Mouse (Mus musculus) lung, embryonic 14.5 days (tissue): Measurements from ENCODE around the gene Dnah17. TPM values are rescaled to one million over a fixed set of nuclear protein-coding genes. Genes with fewer than 3 reads are reported as not detected.

Experiments
- ATAC-seq: fragments of 200-750 bp; cut with Nextera tagmentation; 2 replicates; pipeline ENCODE4 v1.8.0; 2017; ENCODE audit warnings: mild to moderate bottlenecking, moderate TSS enrichment, moderate library complexity; ENCODE audit not compliant: insufficient read depth
- DNase-seq: peaks from one replicate; pipeline ENCODE4 v3.0.0-alpha.2; 2015
- H3K27ac ChIP-seq: fragments of 300-500 bp; sonication (generic); 2 replicates; pipeline ENCODE4 v1.5.1; 2014; ENCODE audit warnings: low read depth, mild to moderate bottlenecking, moderate library complexity
- H3K27me3 ChIP-seq: fragments of 300-500 bp; sonication (generic); 2 replicates; pipeline ENCODE4 v1.6.1; 2014; ENCODE audit warnings: low read length, control low read depth; ENCODE audit not compliant: insufficient read depth
- H3K36me3 ChIP-seq: fragments of 300-500 bp; sonication (generic); 2 replicates; pipeline ENCODE4 v1.6.1; 2014; ENCODE audit warnings: control low read depth; ENCODE audit not compliant: insufficient read depth
- H3K4me1 ChIP-seq: fragments of 300-500 bp; sonication (generic); 2 replicates; pipeline ENCODE4 v1.6.1; 2014; ENCODE audit warnings: antibody characterized with exemption, control low read depth; ENCODE audit not compliant: insufficient read depth
- H3K4me2 ChIP-seq: fragments of 300-500 bp; sonication (generic); 2 replicates; pipeline ENCODE4 v1.6.1; 2014; ENCODE audit warnings: mild to moderate bottlenecking
- H3K4me3 ChIP-seq: fragments of 300-500 bp; sonication (generic); 2 replicates; pipeline ENCODE4 v1.5.1; 2014; ENCODE audit warnings: low read depth, low read length
- H3K9ac ChIP-seq: fragments of 300-500 bp; sonication (generic); 2 replicates; pipeline ENCODE4 v1.6.1; 2014
- H3K9me3 ChIP-seq: fragments of 300-500 bp; sonication (generic); 2 replicates; pipeline ENCODE4 v1.6.1; 2016; ENCODE audit warnings: low read depth, low read length, control low read depth
- CTCF ChIP-seq: IDR thresholded peaks from 2 replicates; pipeline ENCODE4 v1.5.1; 2016; ENCODE audit warnings: antibody characterized with exemption, low read depth
- WGBS: fragments of 180-500 bp; shearing (Covaris S2); extraction: QIAGEN DNeasy Blood & Tissue Kit; methylation state at CpG from one replicate; pipeline ENCODE4 v1.1.7; 2014; 5-methylcytosine and 5-hydroxymethylcytosine counted together
- polyA plus RNA-seq: library from polyadenylated mRNA; unstranded; fragments of >200 nt; fragmentation: Nextera tagmentation; extraction: Ambion mirVana; gene quantifications from 2 replicates; pipeline ENCODE4 v1.2.1, GENCODE M21; 2014

Gene Dnah17
- polyA plus RNA-seq, 1 experiment from 2014 or later, result 0.29 TPM

GRCm38 (mm10) chr11:118165681-118166080 is 35.2 kb upstream of the Dnah17 start:
- TF ChIP-seq CTCF, result peak; percentile 28; the same call in 1 of the 2 replicates
- H3K27ac ChIP-seq, result peak overlapping the region; percentile 46; the same call in 1 of the 2 replicates
- H3K4me1 ChIP-seq, result no peaks in the 10 kb centered on the region
- H3K9me3 ChIP-seq, result no peaks in the 10 kb centered on the region
- H3K4me3 ChIP-seq, result no peak overlapping the region
- no peak overlapping the region for H3K9ac ChIP-seq
- DNase-seq (peak; percentile 56), ATAC-seq (no peak)
- no peak overlapping the region for H3K4me2 ChIP-seq
- peaks cover 52% of the 10 kb centered on the region for H3K36me3 ChIP-seq
- 44% methylated on average over 11 of the region's 11 CpGs for WGBS
- no peaks in the 10 kb centered on the region for H3K27me3 ChIP-seq

- 65% methylated on average over 8 of the region's 8 CpGs for WGBS
- Histone ChIP-seq H3K4me3 (no peak overlapping the region), H3K4me1 (no peaks in the 10 kb centered on the region), H3K4me2 (no peak overlapping the region), H3K9me3 (no peaks in the 10 kb centered on the region), H3K9ac (no peak overlapping the region), H3K27ac (no peak overlapping the region), H3K36me3 (peaks cover 51% of the 10 kb centered on the region), H3K27me3 (no peaks in the 10 kb centered on the region)
- ATAC-seq, result no peak
- no peak for DNase-seq
- no peak for TF ChIP-seq CTCF
Measured at GRCm38 (mm10) chr11:118164566-118164965, 34.1 kb upstream of the Dnah17 start.

GRCm38 (mm10) chr11:118162245-118162644 is 31.8 kb upstream of the Dnah17 start:
- Histone ChIP-seq H3K36me3 (peaks cover 31% of the 10 kb centered on the region), H3K4me2 (no peak overlapping the region), H3K9ac (no peak overlapping the region), H3K4me1 (no peaks in the 10 kb centered on the region), H3K27me3 (no peaks in the 10 kb centered on the region), H3K4me3 (no peak overlapping the region), H3K9me3 (no peaks in the 10 kb centered on the region), H3K27ac (no peak overlapping the region)
- WGBS, result 48% methylated on average over 10 of the region's 10 CpGs
- peak; percentile 51 for DNase-seq
- ATAC-seq, result no peak
- no peak for TF ChIP-seq CTCF

DNA sequence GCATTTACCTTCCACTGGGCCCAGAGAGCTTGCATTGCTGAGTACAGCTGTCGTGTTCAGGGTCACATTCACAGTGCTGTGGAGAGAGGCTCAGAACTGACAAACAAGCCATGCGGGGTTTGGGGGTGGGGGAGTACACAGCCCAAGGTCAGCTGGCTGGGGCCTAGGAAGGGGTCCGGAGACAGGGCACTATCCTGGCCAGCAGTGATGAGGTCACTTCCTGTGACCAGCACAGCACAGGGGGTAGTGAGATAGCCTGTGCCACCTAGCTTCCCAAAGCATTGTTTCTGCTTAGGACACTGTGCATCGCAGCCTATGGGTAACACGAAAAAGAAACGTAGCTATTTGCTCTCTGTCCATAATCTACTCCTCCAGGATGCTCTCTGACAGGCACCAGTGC is 30.8 kb upstream of the Dnah17 start:
- no peak overlapping the region for H3K9ac ChIP-seq
- H3K27me3 ChIP-seq, result no peaks in the 10 kb centered on the region
- DNase-seq (no peak), ATAC-seq (no peak)
- H3K4me2 ChIP-seq, result no peak overlapping the region
- H3K9me3 ChIP-seq, result no peaks in the 10 kb centered on the region
- no peak for TF ChIP-seq CTCF
- no peak overlapping the region for H3K27ac ChIP-seq
- 58% methylated on average over 6 of the region's 6 CpGs for WGBS
- H3K36me3 ChIP-seq, result peaks cover 22% of the 10 kb centered on the region; the same call in 1 of the 2 replicates
- H3K4me3 ChIP-seq, result no peak overlapping the region
- no peaks in the 10 kb centered on the region for H3K4me1 ChIP-seq

DNA sequence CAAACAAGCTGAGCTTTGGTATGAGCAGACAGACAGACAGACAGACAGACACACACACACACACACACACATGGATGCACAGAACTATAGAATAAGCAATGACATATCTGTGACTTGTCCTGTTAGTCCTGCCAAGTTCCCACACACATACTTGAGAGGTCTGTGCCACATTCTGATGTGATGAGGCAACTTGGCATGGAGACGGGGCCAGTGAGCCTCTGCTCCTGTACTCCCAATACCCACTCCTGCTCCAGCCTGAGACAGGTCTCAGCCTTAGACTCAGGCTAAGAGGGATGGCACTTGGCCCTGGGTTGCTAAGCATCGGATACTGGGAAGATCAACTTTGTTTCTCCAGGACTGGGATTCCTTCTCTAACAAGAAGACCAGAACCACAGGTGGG is 30.3 kb upstream of the Dnah17 start:
- no peaks in the 10 kb centered on the region for H3K27me3 ChIP-seq
- peak; percentile 41 for DNase-seq
- H3K4me1 ChIP-seq, result no peaks in the 10 kb centered on the region
- H3K36me3 ChIP-seq, result peaks cover 20% of the 10 kb centered on the region; the same call in 1 of the 2 replicates
- H3K9me3 ChIP-seq, result no peaks in the 10 kb centered on the region
- no peak overlapping the region for H3K4me3 ChIP-seq
- ATAC-seq, result no peak
- H3K27ac ChIP-seq, result no peak overlapping the region
- no peak overlapping the region for H3K4me2 ChIP-seq
- 65% methylated on average over 2 of the region's 2 CpGs for WGBS
- TF ChIP-seq CTCF, result no peak
- H3K9ac ChIP-seq, result no peak overlapping the region

- ATAC-seq, result peak; percentile 63; the same call in 1 of the 2 replicates
- no peak for TF ChIP-seq CTCF
- WGBS, result 44% methylated on average over 4 of the region's 4 CpGs
Measured at GRCm38 (mm10) chr11:118158753-118159152, 28.3 kb upstream of the Dnah17 start.

GRCm38 (mm10) chr11:118156480-118157060 is 26.1 kb upstream of the Dnah17 start:
- Histone ChIP-seq H3K4me3 (no peak overlapping the region), H3K4me2 (no peak overlapping the region), H3K27ac (no peak overlapping the region), H3K4me1 (no peaks in the 10 kb centered on the region), H3K27me3 (no peaks in the 10 kb centered on the region), H3K36me3 (no peaks in the 10 kb centered on the region), H3K9ac (no peak overlapping the region), H3K9me3 (no peaks in the 10 kb centered on the region)
- no peak for TF ChIP-seq CTCF
- 75% methylated on average over 8 of the region's 8 CpGs for WGBS
- ATAC-seq (no peak), DNase-seq (no peak)

More at GRCm38 (mm10) chr11:118158753-118159152, 28.3 kb upstream of the Dnah17 start:
- Histone ChIP-seq H3K4me3 (no peak overlapping the region), H3K27me3 (no peaks in the 10 kb centered on the region), H3K4me2 (no peak overlapping the region), H3K36me3 (0 out of 2 replicates have a peak, but pooled peaks cover 7% of the 10 kb centered on the region), H3K4me1 (no peaks in the 10 kb centered on the region), H3K9me3 (no peaks in the 10 kb centered on the region), H3K9ac (no peak overlapping the region), H3K27ac (no peak overlapping the region)
- no peak for DNase-seq
